Mouse (Mus musculus): ENCODE results near the gene Erich4. TPM values are rescaled to one million over a fixed set of nuclear protein-coding genes. Genes with fewer than 3 reads are reported as not detected.

Gene Erich4
- polyA plus RNA-seq (2015; fragmentation: Nextera tagmentation; extraction: Ambion mirVana): 0.20 TPM in 1 of 2 replicates, not detected in the other

DNA sequence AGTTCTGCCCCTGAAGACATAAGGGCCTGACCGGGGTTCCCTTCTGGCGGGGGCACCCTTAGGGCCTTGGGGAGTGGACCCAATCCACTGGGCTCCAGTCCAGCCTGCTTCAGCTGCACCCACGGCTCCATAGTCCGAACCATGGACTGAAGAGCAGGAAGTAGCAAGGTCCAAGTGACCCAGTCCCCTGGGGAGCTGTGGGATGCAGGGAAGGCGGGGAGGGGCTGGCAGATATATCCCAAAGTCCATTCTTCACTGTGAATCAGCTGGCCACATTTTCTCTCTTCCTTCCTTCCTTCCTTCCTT is at the start of gene Erich4:
Gene Erich4, minus strand, starts transcription at position 187 of the 306 bp plus-strand sequence.
- no peaks in the 10 kb centered on the region for H3K36me3 ChIP-seq (replicated peaks; ENCODE audit: insufficient read depth, low read length)
- no peak within 1 kb of the TSS for H3K4me3 ChIP-seq (ENCODE audit: low read depth, low read length)
- no peak within 1 kb of the TSS for H3K4me2 ChIP-seq (ENCODE audit: low read depth, low read length)
- WGBS (ENCODE audit: insufficient replicate concordance): 58% methylated on average over 5 of the region's 5 CpGs
- TF ChIP-seq EP300 (IDR thresholded peaks at IDR 0.05; ENCODE audit: low read depth) (no peak), CTCF (IDR thresholded peaks at IDR 0.05; ENCODE audit: low read depth) (no peak)
- DNase-seq (no peak), ATAC-seq (no peak)
- H3K27me3 ChIP-seq (ENCODE audit: insufficient read depth, low read length): no peaks in the 10 kb centered on the region
- no peak within 1 kb of the TSS for H3K27ac ChIP-seq (ENCODE audit: low read depth)
- H3K9me3 ChIP-seq (ENCODE audit: low read length): no peaks in the 10 kb centered on the region
- peaks cover 7% of the 10 kb centered on the region; the same call in 1 of the 2 replicates for H3K4me1 ChIP-seq (ENCODE audit: insufficient read depth)
- H3K9ac ChIP-seq (replicated peaks): no peak within 1 kb of the TSS

DNA sequence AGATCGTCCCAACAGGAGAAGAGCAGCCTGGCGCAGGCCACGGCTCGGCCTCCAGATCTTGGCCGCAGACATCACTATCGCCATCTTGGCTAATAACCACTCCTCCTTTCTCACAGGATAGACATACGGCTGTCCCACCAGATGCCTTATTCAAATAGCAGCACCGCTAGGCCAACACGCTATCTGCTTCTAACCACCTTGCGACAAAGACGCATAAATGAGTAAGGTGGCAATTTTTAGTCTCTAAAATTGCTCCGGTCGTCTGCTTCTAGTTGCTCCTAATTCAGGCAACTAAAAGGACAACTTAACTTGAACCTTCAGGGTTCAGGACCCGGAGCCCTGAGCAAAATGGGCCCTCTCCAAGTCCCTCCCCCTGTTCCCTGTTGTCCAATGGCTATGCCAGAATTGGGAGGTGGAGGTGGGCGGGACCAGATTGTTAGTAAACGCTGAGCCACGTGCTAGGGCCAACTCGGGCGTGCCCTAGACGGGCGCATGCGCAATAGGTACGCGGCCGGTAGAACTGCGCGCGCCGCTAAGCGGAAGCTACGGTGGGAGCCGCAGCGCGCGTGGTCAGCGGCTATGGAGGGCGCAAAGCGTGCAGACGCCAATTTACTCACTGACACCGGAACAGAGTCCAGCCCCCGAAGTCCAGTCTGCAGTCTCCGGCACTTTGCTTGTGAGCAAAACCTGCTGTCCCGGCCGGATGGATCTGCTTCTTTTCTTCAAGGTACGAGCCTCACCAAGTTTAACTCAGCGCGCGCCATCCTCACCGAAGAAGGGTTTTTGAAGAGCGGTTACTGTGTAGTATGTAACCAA is 43.2 kb upstream of the Erich4 start, which contains the start of the genes Bckdha and Exosc5:
Gene Bckdha, minus strand, starts transcription at position 325 of the 816 bp plus-strand sequence.
Gene Exosc5, plus strand, starts transcription at position 508 of the 816 bp plus-strand sequence.
- Histone ChIP-seq H3K4me1 (ENCODE audit: insufficient read depth) (peaks cover 19% of the 10 kb centered on the region), H3K4me3 (ENCODE audit: low read depth, low read length) (peak within 1 kb of the TSS; percentile 79), H3K36me3 (replicated peaks; ENCODE audit: insufficient read depth, low read length) (peaks cover 3% of the 10 kb centered on the region; the same call in 1 of the 2 replicates), H3K9ac (replicated peaks) (peak within 1 kb of the TSS; percentile 75), H3K9me3 (ENCODE audit: low read length) (no peaks in the 10 kb centered on the region), H3K27me3 (ENCODE audit: insufficient read depth, low read length) (no peaks in the 10 kb centered on the region), H3K27ac (ENCODE audit: low read depth) (peak within 1 kb of the TSS; percentile 85), H3K4me2 (ENCODE audit: low read depth, low read length) (peak within 1 kb of the TSS; percentile 96)
- WGBS (ENCODE audit: insufficient replicate concordance): under 1% methylated on average over 50 of the region's 50 CpGs
- peak; percentile 89 for ATAC-seq
- TF ChIP-seq CTCF (IDR thresholded peaks at IDR 0.05; ENCODE audit: low read depth) (no peak), EP300 (IDR thresholded peaks at IDR 0.05; ENCODE audit: low read depth) (peak; percentile 95)
- DNase-seq: peak; percentile 98

DNA sequence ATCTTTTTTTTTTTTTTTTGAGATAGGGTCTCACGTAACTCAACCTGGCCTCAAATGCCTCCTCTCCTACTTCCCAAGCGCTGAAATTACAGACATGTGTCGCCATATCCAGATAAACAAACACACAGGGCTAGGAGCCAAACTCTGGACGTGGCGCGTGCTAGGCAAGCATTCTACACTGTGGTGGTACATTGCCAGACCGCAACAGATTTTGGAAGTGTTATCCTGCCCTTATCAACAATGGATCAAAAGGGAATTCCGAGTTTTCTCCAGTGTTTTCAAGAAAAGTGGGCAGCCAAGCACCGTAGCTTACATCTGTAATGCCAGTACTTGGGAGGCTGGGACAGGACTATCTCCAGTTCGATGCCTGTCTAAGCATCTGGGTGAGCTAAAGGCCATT is 42.1 kb upstream of the Erich4 start:
- WGBS (ENCODE audit: insufficient replicate concordance): 27% methylated on average over 10 of the region's 10 CpGs
- H3K27me3 ChIP-seq (ENCODE audit: insufficient read depth, low read length): no peaks in the 10 kb centered on the region
- H3K4me3 ChIP-seq (ENCODE audit: low read depth, low read length): peak overlapping the region; percentile 79
- H3K27ac ChIP-seq (ENCODE audit: low read depth): peak overlapping the region; percentile 85
- peak overlapping the region; percentile 69 for H3K9ac ChIP-seq (replicated peaks)
- no peaks in the 10 kb centered on the region for H3K9me3 ChIP-seq (ENCODE audit: low read length)
- TF ChIP-seq CTCF (IDR thresholded peaks at IDR 0.05; ENCODE audit: low read depth) (no peak), EP300 (IDR thresholded peaks at IDR 0.05; ENCODE audit: low read depth) (no peak)
- peaks cover 1% of the 10 kb centered on the region; the same call in 1 of the 2 replicates for H3K36me3 ChIP-seq (replicated peaks; ENCODE audit: insufficient read depth, low read length)
- DNase-seq (peak; percentile 65), ATAC-seq (0 out of 2 replicates have a peak, but pooled peaks have one; percentile 11)
- H3K4me1 ChIP-seq (ENCODE audit: insufficient read depth): peaks cover 23% of the 10 kb centered on the region
- H3K4me2 ChIP-seq (ENCODE audit: low read depth, low read length): peak overlapping the region; percentile 96

DNA sequence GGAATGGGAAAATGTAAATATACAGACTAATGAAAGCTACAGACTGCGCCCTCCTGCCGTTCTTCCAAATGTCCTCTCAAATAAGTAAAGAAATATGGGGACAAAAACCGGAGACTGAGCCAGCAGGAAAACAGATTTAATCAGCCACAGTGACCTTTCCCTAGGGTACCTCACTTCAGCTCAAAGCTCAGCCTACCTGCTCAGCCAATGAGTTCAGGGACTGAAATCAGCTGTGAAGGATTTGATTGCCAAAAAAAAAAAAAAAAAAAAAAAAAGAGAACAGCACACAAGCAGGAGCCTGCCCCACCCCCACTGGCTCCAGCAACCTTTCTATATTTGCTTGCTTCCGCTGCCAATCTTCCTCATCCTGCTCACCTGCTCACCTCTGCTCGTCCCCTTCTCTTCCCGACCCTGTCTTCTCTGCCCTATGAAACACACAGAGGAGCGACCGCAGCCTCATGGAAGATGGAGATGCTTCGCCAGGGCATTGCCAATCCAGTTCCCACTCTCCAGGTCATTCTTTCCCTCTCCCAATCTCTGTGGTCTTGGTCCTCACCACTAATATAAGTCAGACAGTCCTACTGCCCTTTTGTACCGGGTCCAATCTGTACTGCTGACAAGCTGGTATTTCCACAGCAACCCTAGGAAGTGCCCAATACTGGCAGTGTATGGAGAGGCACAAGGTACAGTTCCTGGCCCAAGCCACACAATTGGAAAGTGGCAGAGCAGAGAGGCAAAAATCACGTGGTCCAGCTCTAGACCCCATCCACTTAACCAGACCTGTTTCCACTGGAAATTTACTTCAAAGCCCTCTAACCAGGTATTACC is 40.1 kb upstream of the Erich4 start:
- TF ChIP-seq EP300 (IDR thresholded peaks at IDR 0.05; ENCODE audit: low read depth): no peak; the same call in 1 of the 2 replicates
- TF ChIP-seq CTCF (IDR thresholded peaks at IDR 0.05; ENCODE audit: low read depth): no peak
- H3K36me3 ChIP-seq (replicated peaks; ENCODE audit: insufficient read depth, low read length): no peaks in the 10 kb centered on the region
- peak; percentile 67 for ATAC-seq
- H3K9ac ChIP-seq (replicated peaks): peak overlapping the region; percentile 51
- 59% methylated on average over 11 of the region's 11 CpGs for whole genome bisulfite sequencing (ENCODE audit: insufficient replicate concordance)
- H3K27me3 ChIP-seq (ENCODE audit: insufficient read depth, low read length): no peaks in the 10 kb centered on the region
- peaks cover 31% of the 10 kb centered on the region for H3K4me1 ChIP-seq (ENCODE audit: insufficient read depth)
- peak; percentile 75 for DNase-seq
- H3K9me3 ChIP-seq (ENCODE audit: low read length): no peaks in the 10 kb centered on the region
- H3K4me3 ChIP-seq (ENCODE audit: low read depth, low read length): peak overlapping the region; percentile 21; the same call in 1 of the 2 replicates
- peak overlapping the region; percentile 85 for H3K27ac ChIP-seq (ENCODE audit: low read depth)
- H3K4me2 ChIP-seq (ENCODE audit: low read depth, low read length): peak overlapping the region; percentile 96

DNA sequence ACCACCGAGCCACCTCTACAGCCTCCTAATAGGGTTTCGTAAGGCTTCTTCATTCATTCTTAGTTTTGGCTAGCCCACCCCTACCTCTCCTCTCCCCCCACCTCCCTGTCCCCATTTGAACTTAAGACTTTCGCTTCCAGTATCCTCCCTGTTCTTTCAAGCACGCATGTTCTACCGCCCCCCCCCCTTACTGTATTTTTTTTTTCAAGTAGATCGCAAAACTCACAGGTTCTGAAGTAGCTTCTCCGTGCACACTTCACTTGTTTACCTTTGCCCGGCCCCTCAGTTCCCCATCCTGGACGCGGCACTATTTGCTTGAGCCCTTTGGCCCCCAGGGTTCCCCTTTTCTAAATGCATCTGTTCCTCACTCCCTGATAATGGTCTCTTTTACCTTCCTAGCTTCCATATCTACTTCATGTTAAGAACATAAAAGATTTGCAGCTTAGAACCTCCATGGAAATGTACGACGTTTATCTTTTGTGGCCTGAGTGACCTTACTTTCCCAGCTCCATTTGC is 36.6 kb upstream of the Erich4 start:
- DNase-seq: no peak
- peak overlapping the region; percentile 55 for H3K4me2 ChIP-seq (ENCODE audit: low read depth, low read length)

More for the DNA sequence above, 36.6 kb upstream of the Erich4 start:
- ATAC-seq: no peak
- H3K36me3 ChIP-seq (replicated peaks; ENCODE audit: insufficient read depth, low read length): no peaks in the 10 kb centered on the region
- H3K4me3 ChIP-seq (ENCODE audit: low read depth, low read length): no peak overlapping the region
- H3K9me3 ChIP-seq (ENCODE audit: low read length): no peaks in the 10 kb centered on the region
- WGBS (ENCODE audit: insufficient replicate concordance): 31% methylated on average over 12 of the region's 12 CpGs
- TF ChIP-seq EP300 (IDR thresholded peaks at IDR 0.05; ENCODE audit: low read depth) (no peak), CTCF (IDR thresholded peaks at IDR 0.05; ENCODE audit: low read depth) (no peak)
- peak overlapping the region; percentile 30; the same call in 1 of the 2 replicates for H3K27ac ChIP-seq (ENCODE audit: low read depth)
- no peaks in the 10 kb centered on the region for H3K27me3 ChIP-seq (ENCODE audit: insufficient read depth, low read length)
- peaks cover 29% of the 10 kb centered on the region for H3K4me1 ChIP-seq (ENCODE audit: insufficient read depth)
- no peak overlapping the region for H3K9ac ChIP-seq (replicated peaks)

Data from liver, postnatal 0 days (tissue).